Mouse (Mus musculus) B cell, adult 62 days (primary cell): Measurements from ENCODE around the gene Btbd35f6. TPM values are rescaled to one million over a fixed set of nuclear protein-coding genes. Genes with fewer than 3 reads are reported as not detected.

Source experiments
- total RNA-seq: library from RNA; stranded (reverse); gene quantifications from 4 replicates; pipeline ENCODE4 v1.2.4, GENCODE M21; 2023

Gene Btbd35f6
- not detected in 4 replicates for total RNA-seq

GRCm38 (mm10) chrX:33956440-33956839 is at the start of gene Btbd35f6:
TSS of gene Btbd35f6 (minus strand) at chrX:33956540.

GRCm38 (mm10) chrX:33986716-33987115 is 30.4 kb upstream of the Btbd35f6 start, which contains the start of gene Gm21870:
TSS of gene Gm21870 (minus strand) at chrX:33986816.

Other genes with a start within 250 kb of the Btbd35f6 start
- not detected in 4 replicates for gene Gm21870, start 30.3 kb upstream of the Btbd35f6 start, total RNA-seq
- not detected in 4 replicates for gene Btbd35f9, start 205.0 kb upstream of the Btbd35f6 start, total RNA-seq